Mouse (Mus musculus): ENCODE results near the gene D5Ertd579e.
"Not testable (repeated sequence)": the region's sequence is repeated elsewhere in the genome, so short reads cannot be mapped to it uniquely, and the experiment has no call there.

The D5Ertd579e gene

DNA sequence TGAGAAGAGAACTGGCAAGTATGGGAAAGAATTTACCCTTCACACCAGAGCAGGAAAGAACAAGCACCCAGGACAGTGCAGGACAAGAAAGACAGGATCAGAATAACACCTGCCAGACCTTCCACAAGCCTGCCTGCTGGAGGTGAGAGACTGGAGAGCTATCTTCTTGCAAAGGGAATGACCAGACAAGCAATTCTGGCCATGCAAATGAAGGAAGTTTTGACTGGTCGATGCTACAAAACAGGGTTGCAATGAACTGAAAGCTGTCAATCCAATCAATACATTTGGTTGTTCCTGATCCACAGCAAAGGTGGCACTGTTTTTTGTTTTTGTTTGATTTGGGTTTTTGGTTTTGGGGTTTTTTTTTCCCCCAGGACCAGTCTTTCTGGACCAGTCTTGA, 12.2 kb downstream of the D5Ertd579e start:
- no peak for DNase-seq (ENCODE audit: extremely low spot score, low read depth, low spot score)

DNA sequence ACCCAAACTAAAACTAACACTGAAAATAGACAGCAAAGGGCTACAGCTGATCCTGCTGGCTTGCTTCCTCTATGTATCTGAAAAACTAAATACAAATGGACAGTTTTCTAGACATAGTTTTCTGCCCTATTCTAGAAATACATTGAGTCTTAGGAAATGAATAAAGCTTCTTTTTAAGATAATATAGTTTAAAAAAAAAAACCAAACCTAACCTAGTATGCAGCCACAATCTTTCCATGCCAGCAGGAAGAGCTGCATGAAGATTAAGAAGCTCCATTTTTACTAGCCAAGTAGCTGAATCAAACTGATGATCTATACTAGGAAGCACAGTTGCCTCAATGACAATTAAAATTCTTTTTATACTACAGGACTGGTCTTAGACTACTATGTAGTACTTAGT, 14.6 kb downstream of the D5Ertd579e start:
- DNase-seq (ENCODE audit: extremely low spot score, low read depth, low spot score): no peak

DNA sequence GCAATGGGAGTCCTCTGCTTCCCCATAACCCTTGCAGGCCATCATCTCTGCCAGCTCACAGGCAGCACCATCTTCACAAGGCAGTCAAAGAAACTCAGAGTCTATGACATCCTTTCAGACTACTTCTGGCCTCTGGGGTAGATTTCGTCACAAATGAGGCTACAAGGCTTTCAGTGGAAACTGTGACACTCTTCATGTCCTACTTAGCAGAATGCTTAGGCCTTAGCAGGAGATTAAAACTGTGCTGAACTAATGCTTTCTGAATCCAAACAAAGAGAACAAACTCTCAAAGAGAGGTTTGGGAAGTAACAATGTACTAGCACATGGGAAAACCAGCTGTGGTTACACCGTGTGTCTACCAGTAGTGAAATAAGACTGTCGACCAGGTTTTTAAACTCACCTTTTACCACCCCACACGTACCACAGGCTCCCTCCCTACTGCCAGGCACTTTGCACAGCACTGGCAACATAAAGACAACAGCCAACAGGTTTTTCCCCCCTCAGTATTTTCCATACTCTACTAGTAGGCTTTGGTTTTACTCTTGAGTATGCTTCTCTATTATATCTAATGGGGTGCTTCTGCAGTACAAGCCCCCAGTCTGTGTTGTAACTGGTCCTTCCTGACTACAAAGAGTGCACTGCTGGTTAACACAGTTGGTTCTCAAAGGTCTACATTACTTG, 15.8 kb downstream of the D5Ertd579e start:
- no peak for DNase-seq (ENCODE audit: extremely low spot score, low read depth, low spot score)

DNA sequence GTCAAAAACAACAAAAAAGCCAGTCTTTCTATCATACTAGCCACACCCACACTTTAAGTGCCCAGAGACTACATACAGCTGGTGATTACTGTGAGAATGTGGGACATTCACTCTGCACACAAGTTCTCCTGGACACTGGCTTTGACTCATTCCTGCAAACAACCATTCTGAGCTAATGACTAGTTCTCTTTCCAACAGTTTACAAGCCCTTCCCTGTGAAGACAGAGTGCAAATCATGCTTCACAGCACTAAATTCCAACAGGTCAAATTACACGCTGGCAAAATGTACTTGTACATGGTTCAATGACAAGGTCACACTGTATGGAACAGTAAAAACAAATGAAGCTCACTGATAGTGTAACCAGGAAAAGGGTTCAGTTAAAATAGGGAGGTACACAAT, 17.0 kb downstream of the D5Ertd579e start:
- DNase-seq (ENCODE audit: extremely low spot score, low read depth, low spot score): no peak

DNA sequence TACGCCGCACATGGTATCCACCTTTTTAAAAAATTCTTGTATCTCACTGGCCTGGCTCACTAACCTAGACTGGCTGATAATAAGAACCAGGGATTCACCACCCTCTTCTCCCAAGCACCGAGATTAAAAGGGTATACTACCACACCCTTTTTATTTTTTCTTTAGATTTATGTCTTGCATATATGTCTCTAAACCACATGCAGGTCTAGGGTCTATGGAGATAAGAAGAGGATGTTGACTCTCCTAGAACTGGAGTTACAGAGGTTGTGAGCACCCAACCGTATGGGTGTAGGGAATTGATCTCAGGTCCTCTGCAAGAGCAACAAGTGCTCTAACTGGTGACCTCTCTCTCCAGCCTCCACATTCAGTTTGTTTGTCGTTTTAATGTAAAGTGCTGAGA, 17.9 kb downstream of the D5Ertd579e start:
- DNase-seq (ENCODE audit: extremely low spot score, low read depth, low spot score): no peak

DNA sequence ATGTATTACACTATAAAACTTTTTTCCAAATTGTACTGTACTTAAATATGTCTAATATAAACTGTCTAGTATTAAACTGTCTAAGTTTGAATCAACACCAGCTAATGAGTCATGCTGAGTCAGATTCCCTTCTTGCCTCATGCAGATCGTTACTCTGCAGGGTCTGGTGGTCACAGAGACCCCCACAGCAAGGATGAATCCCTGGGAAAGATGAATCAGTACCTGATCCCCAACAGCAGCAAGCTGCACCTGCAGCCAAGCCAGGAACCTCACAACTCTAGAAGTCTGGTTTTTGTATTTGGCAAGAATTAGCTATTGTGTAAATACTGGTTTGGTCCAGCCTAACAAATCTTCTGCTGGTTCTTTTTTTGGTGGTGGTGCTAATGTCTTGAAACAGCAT, 20.4 kb downstream of the D5Ertd579e start:
- no peak for DNase-seq (ENCODE audit: extremely low spot score, low read depth, low spot score)

DNA sequence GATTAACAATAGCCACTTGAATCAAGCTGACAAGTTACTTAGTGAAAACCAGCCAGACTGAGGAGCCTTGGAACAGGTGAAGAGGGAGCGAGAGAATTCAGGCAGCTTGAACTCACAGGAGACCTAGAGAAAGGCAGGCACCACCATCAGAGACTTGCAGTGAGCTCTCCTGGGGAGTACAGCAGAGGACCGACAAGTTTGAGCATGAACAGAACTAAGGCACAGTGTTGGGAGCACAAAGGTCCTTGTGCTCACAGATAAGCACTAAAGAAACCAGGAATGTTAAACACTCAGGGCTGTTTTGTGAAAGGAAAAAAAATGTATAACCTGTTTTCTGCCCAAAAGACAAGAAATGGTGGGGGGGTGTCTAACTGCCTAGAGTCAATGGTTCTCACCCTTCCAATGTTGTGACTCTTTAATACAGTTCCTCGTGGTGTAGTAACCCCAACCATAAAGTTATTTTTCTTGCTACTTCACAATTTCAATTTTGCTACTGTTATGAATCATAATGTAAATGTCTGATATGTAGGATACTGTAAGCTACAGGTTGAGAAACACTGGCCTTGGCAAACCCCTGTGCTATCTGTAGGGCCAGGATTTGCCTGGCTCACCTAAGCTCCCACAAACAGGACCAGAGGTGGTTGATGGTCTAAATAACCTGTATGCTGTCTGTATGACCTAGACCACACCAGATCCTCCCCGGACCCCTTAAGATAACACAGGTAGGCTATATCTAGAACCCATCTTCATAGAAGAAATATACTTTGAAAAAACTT, 21.0 kb downstream of the D5Ertd579e start:
- DNase-seq (ENCODE audit: extremely low spot score, low read depth, low spot score): no peak

DNA sequence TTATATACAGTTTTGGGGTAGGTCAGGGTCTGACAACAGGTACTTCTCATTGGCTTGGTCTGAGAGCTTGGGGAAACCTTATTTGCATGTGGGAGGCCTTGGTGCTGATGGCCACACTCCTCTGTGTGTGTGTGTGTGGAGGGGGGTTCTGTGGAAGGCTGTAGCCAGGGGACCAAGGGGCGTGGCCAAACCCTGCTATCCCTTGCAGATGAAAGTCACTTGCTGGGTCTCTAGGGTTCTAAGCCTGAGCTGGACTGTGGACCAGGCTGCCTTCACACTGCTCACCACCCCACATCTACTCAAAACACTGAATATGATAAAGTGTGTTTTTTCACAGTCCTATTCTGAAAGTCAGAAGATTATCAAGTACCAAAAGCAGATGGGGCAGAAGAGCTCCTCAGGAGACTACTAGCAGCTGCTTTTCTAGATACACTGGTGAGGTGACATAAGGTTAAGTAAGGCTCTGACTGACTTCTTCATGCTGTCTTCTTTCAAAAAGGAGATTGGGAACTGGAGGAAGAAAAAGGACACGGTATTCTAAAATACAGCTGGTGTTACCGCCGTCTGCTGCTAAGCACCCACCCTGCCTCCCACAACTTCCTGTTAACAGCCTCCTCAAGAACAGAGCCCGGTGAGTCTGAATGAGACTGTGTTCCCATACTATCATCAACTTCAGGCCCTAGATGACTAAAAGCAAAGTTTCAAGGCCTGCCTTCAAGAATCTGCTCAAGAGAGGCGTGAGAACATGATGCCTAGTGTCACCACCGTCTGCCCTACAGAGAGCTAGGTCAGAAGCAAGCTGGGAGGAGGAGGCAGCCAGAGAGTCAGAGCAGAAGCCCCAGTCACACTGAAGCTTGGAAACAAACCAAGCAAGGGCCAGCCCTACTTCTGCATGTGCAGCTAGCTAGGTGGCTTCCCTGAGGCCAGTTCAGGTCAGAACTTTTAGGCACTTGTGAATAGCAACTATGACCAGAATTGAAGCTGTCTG, 26.5 kb downstream of the D5Ertd579e start:
- no peak for DNase-seq (ENCODE audit: extremely low spot score, low read depth, low spot score)

DNA sequence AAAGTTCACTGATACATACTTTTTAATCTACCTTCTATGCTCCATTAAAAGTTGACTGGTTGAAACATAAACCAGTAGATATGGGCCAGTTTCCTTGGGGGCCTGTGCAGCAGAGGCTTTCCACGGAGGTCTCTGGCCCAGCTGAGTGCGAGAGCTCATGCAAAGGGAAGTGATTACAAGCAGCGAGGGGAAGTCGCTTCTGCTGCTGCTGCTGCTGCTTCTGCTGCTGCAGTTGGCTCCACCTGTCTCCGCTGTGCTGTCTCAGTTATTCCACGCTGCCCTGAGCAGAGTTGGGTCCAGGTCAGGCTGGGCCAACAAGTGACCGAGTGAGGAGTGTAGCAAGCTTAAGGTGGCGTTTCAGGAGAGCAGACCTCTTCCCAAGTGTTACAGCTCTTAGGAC, 27.3 kb downstream of the D5Ertd579e start:
- DNase-seq (ENCODE audit: extremely low spot score, low read depth, low spot score): no peak

DNA sequence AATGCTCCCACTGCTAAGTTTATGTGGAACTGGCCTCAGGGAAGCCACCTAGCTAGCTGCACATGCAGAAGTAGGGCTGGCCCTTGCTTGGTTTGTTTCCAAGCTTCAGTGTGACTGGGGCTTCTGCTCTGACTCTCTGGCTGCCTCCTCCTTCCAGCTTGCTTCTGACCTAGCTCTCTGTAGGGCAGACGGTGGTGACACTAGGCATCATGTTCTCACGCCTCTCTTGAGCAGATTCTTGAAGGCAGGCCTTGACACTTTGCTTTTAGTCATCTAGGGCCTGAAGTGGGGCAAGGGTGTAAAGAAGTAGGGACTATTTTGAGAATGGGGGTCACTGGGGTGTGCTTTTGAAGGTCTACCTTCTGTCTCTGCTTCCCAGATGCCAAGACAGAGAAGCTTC, 27.8 kb downstream of the D5Ertd579e start:
- not testable (repeated sequence) for DNase-seq (ENCODE audit: extremely low spot score, low read depth, low spot score)

DNA sequence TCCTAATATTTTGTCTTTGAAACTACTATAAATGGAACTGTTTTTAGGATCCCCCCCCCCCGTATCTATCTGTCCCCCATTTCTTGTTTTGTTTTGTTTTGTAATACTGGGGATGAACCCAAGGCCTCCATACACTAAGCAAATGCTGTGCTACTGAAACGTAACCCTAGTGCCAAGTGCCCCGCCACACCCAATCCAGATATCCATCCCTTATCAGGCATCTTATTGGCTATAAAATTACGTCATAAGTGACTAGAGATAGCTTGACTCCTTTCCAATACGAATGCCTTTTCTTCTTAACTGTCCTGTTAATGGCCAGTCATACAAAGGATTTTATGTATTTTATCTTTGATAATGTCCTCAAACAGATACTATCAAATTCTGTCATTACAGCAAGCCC, 28.7 kb downstream of the D5Ertd579e start:
- DNase-seq (ENCODE audit: extremely low spot score, low read depth, low spot score): no peak

DNA sequence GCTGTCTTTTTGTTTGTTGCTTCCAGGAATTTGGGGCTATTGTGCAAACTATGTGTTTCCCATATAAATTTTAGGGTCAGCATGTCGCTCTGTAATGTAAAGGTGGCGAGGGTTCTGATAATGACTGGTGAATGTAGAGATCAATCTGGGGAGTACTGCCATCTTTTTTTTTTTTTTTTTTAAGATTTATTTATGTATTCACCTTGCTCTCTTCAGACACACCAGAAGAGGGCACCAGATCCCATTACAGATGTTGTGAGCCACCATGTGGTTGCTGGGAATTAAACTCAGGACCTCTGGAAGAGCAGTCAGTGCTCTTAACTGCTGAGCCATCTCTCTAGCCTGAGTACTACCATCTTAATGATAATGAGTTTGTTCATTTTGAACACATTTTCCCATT, 29.1 kb downstream of the D5Ertd579e start:
- DNase-seq (ENCODE audit: extremely low spot score, low read depth, low spot score): not testable (repeated sequence)

DNA sequence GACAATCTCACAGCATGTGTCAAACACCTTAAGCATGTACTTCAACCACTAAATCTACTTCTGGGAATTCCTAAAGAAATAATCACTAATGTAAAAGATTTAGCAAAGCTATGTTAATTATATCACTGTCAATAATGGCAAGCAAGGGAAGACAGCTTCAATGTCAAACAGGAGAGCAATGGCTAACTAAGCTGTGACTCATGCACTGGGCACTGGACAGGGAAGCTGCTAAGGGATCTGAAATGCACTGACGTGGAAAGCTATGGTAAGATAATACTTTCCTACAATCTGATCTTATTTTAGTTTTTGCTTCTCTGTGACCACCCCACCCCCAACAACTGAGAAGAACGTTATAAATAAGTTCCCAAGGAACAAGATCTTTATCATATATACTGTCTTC, 32.5 kb downstream of the D5Ertd579e start:
- DNase-seq (ENCODE audit: extremely low spot score, low read depth, low spot score): no peak

DNA sequence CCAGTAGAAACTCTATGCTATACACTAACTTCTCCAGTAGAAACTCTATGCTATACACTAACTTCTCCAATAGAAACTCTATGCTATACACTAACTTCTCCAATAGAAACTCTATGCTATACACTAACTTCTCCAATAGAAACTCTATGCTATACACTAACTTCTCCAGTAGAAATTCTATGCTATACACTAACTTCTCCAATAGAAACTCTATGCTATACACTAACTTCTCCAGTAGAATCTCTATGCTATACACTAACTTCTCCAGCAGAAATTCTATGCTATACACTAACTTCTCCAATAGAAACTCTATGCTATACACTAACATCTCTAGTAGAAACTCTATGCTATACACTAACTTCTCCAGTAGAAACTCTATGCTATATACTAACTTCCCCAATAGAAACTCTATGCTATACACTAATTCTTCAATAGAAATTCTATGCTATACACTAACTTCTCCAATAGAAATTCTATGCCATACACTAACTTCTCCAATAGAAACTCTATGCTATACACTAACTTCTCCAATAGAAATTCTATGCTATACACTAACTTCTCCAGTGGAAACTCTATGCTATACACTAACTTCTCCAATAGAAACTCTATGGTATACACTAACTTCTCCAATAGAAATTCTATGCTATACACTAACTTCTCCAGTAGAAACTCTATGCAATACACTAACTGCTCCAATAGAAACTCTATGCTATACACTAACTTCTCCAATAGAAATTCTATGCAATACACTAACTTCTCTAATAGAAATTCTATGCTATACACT, 34.7 kb downstream of the D5Ertd579e start:
- DNase-seq (ENCODE audit: extremely low spot score, low read depth, low spot score): not testable (repeated sequence)

DNA sequence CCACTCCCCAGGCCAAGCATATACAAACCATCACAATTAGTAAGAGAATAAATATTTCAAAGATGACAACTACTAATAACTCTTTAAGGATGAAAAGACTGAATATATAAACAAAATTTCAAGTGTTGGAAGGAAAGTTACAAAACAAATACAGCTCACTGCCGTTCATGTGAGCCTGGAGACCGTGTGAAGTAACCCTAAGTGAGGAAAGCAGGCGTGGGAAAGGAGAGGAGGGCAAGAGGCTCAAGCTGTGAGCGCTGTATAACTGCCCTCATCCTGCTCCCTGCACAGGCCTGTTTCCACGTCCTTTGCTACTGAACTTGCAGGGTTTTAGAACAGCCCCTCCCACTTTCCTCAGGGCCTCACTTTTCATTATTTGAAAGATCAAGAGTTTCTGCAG, 70.2 kb downstream of the D5Ertd579e start:
- no peak for DNase-seq (ENCODE audit: extremely low spot score, low read depth, low spot score)

DNA sequence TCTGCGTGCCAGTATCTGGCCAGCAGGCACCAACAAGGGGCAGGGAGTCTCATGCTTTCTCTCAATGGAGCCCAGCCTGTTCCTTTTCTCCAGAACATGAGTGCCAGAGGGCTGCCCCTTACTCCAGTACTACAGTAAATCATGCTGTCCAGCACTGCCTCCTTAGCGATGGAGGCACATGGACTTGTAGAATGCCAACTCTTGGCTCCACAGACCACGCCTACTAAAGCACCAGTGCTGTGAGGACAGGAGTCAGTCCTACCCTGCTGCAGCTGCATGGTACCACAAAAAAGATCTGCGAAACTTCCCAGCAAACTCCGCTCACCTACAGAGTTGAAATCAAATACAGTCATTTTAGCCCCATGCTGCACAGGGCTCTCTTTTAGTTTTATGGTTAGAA, 72.2 kb downstream of the D5Ertd579e start:
- DNase-seq (ENCODE audit: extremely low spot score, low read depth, low spot score): no peak

DNA sequence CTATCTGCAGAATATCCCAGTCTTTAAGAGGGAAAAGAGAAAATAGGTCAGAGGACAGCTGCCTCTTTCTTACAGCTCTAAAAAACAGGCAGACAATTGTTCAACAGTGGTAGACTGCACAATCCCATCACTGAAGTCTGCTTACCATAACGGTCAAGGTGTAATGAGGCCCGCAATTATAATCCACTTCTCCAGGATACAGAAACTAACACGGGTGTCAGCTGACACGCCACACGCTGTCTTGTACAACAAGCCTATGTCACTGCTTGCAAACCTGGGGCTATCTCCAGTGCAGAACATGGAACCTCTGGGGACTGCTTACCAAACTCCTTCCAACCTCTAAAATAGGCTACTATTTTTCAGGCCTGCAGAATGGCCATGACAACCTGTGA, 74.8 kb downstream of the D5Ertd579e start:
- DNase-seq (ENCODE audit: extremely low spot score, low read depth, low spot score): no peak

DNA sequence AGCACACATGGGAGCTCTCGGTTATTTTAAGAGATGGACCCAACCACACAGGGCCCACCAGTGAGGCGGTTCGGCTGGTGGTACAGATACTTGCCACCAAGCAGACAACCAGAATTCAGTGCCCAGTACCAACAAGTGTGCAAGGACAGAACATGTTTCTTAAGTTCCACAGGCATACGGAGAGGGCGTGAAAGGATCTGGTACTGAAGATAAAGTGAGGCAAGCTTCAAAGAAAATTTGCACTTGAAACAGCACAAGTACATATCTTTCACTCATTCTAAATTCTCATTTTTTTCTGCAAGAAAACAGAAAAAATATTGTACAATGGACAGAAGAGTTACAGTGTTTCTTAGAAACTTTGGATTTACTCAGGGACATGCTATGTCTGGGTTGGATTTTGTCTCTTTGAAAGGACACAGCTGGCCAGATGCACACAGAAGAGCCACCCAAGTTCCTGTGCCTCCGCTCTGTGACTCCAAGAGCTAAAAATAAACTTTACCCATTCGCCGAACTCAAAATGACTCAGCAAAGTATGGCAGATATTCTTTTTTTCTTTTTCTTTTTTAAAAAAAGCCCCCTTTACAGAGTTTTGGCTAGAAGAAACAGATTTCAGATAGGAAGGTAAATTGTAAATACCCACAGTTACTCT, 75.3 kb downstream of the D5Ertd579e start:
- no peak for DNase-seq (ENCODE audit: extremely low spot score, low read depth, low spot score)

DNA sequence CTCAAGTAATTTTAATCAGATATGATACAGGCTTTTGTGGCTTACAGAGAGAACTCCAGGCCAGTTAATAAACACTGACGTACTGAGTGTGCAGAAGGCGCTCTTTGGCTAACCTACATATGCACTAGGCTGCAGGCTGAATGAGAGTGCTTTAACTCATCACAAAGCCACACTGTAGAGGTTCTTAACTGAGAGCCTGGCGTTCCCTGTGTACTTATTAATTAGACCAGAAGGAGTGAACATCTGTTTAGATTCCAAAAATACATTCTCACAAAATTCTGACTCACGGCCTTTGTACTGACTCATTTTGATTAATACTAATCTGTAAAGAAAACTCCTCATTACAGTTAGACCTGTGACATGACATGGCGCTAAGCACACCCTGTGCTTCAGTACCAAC, 76.9 kb downstream of the D5Ertd579e start:
- DNase-seq (ENCODE audit: extremely low spot score, low read depth, low spot score): no peak

DNA sequence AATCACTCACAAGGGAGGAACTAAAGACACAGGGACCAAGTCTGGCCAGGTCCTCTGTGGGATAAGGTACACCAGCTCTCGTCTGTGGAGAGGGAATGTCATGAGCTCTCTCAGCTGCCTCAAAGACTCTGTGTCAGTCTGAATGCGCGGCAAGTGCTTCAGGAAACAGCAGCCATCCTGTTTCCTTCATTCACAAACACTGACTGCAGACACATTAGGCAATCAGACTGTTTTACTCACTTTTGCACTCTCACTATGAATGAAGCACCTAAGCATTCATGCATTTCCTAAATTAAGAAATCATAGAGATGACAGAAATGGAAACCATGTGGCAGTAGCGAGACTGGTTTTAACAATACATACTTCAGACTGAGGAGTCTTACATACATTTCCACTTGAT, 77.5 kb downstream of the D5Ertd579e start:
- no peak for DNase-seq (ENCODE audit: extremely low spot score, low read depth, low spot score)
